Mouse (Mus musculus) bone marrow macrophage, adult 2 months (primary cell): Measurements from ENCODE around the gene Kif5c.

ENCODE experiments used
- CTCF ChIP-seq: IDR thresholded peaks from 2 replicates; pipeline ENCODE4 v1.5.1; 2012; ENCODE audit warnings: low read depth, mild to moderate bottlenecking, low read length, moderate library complexity
- POLR2A ChIP-seq: IDR thresholded peaks from 2 replicates; pipeline ENCODE4 v1.6.1; 2012; ENCODE audit warnings: mild to moderate bottlenecking, low read depth, low read length, borderline replicate concordance

- TF ChIP-seq CTCF (no peak), POLR2A (no peak)
Observed at GRCm38 (mm10) chr2:49684808-49685207, 65.7 kb downstream of the Kif5c start.
